Mouse (Mus musculus) adrenal gland, postnatal 36 days (tissue): ENCODE results near the gene Slfn14. TPM values are rescaled to one million over a fixed set of nuclear protein-coding genes. Genes with fewer than 3 reads are reported as not detected.
A peak's percentile ranks its signal among the peaks of the same experiment; 100 is the strongest.
"Not testable (repeated sequence)": the region's sequence is repeated elsewhere in the genome, so short reads cannot be mapped to it uniquely, and the experiment has no call there.

Experiments used
- DNase-seq, 2 experiments: peaks; one replicate each; pipeline ENCODE4 v3.0.0; 2021; ENCODE audit warnings: mixed read lengths in 1 of 2
- total RNA-seq, 2 experiments: library from RNA; stranded (reverse); gene quantifications; 2 replicates each; pipeline ENCODE4 v1.2.3; 2021

Gene Slfn14
- total RNA-seq, 2 experiments from 2014 or later: not detected

DNA sequence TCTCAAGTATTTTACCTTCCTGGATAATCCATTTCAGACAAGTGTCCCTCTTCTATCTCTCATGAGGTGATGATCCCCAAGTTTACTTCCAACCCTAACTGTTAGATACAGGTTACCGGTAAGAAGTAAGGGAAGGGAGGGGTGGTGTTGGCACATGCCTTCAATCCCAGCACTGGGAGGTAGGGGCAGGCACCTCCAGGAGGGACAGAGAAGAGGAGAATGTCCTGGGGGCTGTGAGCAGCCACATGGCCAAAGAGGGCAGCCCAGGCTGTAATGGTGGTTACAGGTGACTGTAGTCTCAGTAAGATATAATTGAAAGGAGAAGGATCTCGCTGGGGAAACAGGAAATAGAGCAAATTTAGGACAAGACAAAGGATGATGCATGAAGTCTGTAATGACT, 4.4 kb downstream of the Slfn14 start:
- DNase-seq: no peak

DNA sequence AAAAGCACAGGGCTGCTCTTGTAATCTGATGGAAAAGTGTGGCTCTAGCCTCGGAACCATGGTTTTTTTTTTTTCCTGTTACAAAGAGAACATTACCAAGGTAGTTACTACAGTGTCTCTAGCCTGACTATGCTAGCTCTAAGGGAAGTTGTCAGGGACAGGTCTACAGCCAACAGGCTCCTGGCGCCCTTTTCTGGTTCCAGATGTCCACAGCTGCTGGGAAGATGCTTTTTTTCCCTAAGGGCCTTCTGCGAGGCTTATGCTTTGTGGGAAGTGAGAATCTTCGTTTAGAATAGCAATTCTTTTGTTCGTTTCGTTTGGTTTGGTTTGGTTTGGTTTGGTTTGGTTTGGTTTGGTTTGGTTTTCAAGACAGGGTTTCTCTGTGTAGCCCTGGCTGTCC, 6.8 kb downstream of the Slfn14 start:
- DNase-seq: no peak

DNA sequence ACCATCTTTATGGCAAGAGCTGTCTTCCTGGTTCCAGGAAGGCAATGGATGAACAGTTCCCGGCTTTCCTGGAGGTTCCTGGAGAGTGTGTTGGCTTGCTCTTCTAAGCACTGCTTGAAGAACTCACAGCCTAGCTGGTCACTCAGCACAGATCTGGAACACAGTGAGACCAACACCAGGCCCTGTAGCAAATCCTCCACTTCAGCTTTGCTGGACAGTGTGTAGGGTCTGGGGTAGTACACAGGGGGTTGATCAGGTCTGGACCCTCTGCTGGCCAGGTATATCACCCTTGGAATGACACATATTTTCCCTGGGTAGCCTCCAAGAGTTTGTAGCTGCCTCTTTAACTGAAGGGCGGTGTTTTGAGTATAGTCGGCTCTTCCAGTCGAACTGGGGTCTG, 7.5 kb downstream of the Slfn14 start:
- no peak for DNase-seq

DNA sequence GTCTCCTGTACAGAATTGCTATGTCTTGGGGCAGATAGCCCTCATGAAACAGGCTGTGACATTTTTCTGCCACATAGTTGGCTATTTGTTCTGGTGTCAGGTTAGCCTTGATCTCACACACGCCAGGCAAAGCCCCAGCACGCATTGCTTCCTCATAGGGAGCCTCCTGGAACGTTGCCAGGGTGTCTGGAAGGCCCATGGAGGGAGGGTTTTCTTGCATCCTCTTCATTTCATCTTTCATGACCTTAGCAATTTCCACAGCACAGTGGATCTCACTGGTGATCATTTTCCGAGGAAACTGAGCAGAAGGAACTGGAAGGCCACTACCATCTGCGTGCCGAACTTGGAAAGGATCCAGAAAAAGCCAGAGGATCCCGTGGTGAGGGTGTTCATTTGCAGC, 10.3 kb downstream of the Slfn14 start:
- DNase-seq: no peak

DNA sequence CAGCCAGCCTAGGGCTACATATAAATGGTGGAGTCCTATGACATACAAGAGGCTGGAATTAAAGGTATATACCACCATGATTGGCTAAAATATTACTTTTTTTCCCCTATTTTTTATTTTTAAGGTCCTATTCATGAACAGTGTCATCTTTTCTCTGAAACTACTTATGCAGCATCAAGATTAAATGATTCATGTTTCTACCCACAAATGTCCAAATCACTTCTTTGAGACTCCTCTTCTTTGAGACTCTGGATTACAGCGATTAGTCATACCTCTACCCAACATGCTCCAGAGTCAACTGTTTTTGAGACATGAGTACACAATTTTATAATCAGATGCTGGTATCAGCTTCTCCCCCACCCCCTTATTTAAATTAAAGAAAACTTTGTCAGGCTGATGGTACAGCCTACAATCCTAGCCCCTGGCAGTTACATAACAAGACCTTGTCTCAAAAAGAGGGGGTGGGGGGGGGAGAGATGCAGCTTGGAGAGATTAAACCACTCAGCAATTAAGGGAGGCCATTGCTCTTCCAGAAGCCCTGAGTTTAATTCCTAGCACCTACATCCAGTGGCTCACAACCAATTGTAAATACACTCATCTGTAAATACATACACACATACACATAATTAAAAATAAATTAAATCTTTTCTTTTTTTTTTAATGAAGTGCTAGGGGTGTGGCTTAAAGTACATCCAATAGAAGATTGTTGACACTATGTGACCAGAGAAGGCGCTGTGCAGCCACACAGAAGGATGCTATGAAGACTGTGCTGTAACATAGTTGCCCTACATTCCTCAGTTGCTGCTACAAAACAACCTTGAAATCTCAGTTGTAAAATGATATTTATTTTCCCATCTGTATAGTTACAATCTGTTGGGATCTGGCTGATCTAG, 14.3 kb downstream of the Slfn14 start:
- peak in 1 of 2 experiments; percentile 11 for DNase-seq

DNA sequence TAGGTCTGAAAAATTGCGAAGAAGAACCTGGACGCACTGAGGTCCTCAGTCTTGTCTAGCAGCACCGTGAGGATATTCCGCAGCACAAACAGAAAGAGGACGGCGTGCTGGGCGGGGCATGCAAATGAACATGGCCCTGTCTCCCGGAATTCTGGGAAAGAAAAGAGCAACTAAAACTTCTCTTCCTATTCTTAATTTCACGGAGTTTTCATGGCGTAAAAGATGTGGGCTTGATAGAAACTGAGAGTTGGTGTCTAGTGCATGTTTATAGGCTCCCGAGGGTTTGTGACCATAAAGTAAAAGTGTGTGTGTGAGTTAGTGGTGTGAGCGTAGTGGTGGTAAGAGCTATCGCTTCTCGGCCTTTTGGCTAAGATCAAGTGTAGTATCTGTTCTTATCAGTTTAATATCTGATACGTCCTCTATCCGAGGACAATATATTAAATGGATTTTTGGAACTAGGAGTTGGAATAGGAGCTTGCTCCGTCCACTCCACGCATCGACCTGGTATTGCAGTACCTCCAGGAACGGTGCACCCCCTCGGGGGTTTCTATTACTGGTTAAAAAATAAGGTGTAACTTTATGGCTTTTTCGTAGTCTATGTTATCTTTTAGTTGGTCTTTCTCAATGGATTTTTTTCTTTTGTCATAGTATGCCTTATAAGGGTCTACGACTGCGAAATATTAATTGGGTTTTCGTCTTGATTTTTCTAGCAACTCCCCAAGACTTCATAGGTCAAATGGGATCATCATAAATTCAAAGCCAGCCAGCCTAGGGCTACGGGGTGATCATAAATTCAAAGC, 15.2 kb downstream of the Slfn14 start:
- DNase-seq: peak; percentile 81 to 84

DNA sequence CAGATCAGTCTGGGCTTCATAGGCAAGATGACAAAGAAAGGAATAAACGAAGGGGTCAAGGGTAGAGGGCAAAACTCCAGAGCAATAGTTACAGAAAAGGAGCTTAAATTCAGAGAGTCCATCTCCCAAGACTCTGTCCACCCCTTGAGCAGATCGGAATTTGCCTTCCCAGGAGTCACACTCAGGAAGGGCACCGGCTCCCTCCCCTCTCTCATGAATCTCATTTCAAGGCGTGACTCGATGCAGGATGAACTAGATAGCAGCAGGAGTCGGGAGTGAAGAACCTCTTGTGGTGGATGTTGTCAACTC, 15.7 kb downstream of the Slfn14 start:
- no peak for DNase-seq

DNA sequence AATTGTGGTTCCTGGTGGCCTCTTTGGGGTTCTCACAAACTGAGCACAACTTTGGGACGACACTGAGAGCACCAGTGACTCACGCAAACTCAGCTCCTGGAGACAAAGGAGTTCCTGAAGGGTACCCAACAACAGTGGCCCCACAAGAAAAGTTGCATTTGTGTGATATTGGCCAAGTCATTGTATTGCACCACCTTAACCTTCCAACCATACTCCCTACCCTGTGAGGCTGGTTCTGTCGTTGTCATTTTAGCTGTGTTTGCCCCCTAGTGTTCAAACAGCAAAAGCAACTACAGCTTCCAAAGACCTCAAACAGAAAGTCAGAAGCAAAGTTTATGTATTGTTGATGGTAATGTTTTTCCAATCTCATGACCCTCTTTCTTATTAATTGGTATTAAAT, 23.4 kb downstream of the Slfn14 start:
- DNase-seq: no peak

DNA sequence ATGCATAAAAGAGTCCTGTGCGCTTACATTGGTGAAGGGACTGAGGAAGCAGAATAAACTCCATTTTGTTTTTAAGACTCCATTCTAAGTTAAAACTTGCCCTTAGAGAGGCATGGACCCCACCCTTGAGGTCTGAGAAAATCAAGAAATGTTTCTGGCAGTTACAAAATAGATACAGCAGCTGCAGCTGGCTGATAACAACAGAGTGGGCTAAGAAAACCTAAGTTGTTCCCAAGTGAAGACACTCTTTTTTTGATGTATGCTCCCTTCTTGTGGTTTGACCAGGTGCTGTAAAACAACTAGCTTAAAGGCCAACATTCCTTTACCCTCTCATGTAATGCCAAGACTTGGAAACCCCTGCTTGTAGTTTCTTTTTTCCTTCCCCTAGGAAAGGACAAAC, 23.9 kb downstream of the Slfn14 start:
- DNase-seq: no peak

DNA sequence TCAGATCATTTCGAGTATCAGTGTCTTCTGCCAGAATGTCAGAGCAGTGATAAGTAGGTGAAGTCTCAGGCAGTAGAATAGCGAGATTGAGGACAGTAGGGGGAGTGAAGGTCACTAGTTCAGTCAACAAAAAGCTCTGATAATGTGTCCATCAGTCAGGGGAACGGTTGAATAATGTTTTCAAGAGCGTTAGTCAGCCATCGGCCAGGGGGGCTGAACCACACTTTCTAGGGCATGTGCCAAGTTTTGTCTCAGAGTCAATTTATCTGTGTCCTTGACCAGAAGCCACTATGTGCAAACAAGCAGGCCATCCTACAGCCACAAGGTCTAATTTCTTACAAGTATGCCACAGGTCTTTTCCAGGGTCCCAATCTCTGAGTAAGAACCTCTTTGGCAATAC, 29.3 kb downstream of the Slfn14 start:
- DNase-seq: peak; percentile 72 to 81

DNA sequence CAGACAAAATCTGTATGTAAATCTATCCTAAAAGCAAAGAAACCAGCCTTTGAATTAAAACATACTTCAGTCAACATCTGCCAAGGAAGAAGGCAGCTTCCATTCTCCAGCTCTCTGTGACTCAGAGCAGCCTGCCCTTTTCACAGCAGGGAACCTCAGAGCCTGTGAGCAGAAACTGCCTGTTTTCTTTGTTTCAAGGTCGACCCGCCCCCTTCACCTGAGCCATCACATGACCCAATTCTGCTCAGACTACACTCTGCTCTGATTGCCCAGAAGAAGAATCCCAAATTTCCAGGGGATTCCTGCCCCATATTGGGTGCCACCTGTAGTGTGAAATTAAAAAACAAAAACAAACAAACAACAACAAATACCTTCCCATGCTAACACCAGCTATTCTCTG, 46.7 kb downstream of the Slfn14 start:
- no peak for DNase-seq

DNA sequence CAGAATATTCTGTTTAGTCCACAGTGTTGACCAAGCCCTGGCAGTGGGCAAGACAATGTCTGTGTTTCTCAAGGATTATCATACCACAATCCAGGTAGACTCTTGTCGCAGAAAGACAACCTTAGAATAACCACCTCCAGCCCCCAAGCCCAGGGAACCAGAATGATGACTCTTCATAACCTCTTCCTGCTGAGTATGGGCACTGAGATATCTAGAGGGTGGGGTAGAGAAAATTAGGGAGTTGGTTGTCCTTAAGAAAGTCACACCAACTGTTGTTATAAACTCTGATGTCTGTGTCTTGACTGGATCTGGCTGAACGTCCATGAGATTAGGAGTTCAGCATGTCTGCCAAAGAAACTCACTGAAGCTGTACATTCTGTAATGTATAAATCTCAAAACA, 48.1 kb downstream of the Slfn14 start:
- DNase-seq: no peak

DNA sequence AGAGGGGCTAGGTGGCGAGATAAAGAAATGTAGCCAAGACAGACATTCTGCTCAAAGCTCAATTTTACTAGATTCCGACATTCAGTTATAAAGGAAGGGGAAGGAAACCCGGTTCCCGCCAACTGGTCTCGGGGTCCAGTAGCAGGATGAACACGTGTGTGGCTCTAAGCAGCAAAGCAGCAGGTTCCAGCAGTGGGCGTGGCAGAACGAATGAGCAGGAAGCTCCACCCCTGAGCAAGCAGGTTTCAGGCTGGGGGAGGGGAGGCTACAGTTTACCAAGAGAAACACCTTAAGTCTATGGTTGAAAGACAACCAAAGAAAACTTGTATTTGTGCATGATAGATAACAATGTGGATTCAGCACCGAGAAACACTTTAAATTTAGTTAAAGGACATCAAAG, 49.1 kb downstream of the Slfn14 start:
- not testable (repeated sequence) for DNase-seq

DNA sequence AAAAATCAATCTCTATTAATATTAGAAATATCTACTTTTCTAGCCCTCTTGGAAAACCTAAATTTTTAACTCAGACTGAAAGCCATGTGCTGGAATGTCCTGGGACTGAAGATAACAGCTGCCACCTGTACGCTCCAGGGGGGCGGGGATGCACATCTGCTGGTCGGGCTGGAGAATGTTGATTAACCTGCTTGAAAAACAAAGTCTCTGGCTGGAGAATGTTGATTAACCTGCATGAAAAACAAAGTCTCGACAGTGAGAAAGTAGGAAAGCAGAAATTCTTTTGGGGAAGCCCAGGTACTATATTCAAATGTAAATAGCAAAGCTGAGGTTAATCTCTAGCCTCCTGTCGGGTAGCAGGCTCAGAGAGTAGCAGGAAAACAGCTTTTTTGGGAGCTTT, 52.9 kb downstream of the Slfn14 start:
- DNase-seq: not testable (repeated sequence)

DNA sequence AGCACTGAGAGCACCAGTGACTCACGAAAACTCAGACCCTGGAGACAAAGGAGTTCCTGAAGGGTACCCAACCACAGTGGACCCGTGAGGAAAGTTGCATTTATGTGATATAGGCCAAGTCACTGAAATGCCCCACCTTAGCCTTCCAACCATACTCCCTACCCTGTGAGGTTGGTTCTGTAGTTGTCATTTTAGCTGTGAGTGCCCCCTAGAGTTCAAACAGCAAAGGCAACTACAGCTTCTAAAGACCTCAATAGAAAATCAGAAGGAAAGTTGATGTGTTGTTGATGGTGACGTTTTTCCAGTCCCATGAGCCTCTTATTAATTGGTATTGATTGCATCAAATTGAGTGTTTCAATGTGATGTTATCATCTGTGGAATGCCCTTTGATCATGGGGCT, 55.6 kb downstream of the Slfn14 start:
- peak in 1 of 2 experiments; percentile 22 for DNase-seq

DNA sequence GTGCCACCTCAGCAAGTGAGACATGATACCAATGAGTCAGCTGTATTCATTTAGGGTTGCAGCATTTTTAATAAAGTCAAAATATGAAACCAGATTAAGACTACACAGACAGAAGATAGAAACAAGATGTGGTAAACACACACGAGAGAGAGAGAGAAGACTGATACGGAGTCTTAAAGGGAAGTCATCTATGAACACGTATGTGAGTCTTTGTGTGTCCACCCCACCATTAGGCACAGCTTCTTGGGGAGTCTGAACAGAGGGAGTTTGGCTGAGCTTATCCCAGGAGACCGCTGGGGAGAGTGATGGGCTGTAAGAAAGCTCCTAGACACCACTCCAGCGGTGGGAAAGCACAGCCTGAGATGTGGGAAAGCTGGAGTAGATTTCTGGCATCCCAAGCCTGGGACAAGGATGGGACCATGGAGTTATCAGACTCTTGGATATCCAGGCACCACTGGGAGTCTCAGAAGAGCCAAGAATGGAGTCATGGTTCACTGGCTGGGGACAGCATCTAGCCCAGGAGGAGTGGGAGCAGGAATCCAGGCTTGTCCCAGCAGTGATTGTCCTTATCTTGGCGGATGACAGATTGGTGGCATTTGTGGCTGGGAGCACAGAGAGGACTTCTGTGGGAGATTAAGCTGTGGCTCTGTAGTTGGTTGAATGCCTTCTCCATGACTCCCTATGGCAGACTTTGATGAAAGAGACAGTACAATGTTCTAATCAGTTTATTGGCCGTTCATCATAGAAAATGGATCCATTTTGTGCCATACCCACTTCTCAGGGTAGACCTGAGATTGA, 58.4 kb downstream of the Slfn14 start:
- DNase-seq: no peak

DNA sequence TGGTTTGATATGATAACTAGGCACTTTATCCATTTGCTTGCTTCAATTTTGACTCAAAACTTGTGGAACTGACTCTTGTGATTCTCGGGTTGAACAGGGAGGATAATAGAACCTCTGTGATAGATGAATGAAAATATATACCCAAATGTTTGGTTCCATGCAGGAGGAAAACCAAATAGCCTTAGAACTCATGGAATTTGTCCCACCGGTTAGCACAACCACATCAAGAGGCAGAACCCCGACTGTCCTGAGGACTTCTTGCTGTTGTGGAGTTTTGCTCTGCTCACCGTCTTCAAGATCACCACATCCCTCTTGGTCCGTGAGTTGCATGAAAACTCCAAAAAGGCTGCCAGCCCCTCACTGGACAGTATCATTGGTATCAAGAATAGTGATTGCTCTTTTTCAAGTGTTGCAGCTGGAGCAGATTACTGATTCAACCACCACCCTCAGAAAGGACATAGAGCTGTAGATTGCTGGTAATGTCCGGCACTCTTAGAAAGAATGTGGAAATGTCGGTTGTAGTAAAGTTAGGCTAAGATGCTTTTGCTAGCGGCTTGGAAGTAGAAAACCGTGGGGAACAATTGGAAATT, 61.1 kb downstream of the Slfn14 start:
- no peak for DNase-seq

Other genes with a start within 250 kb of the Slfn14 start
- 1 to 10 TPM; 4.8 to 6.3 TPM for gene Slfn2, start 221.6 kb downstream of the Slfn14 start, total RNA-seq
- gene Slfn1, start 169.9 kb downstream of the Slfn14 start, total RNA-seq: under 1 TPM; 0.20 to 0.43 TPM
- under 1 TPM; 0.13 to 0.26 TPM for gene Slfn4, start 111.5 kb downstream of the Slfn14 start, total RNA-seq
- 1 to 10 TPM; 1.8 to 2.9 TPM for gene Slfn3, start 95.4 kb downstream of the Slfn14 start, total RNA-seq
- 100 to 1,000 TPM; 109 to 114 TPM for gene Ap2b1, start 12.3 kb upstream of the Slfn14 start, total RNA-seq
- gene Pex12, start 15.9 kb upstream of the Slfn14 start, total RNA-seq: 10 to 100 TPM; 14.8 to 18.3 TPM
- 10 to 100 TPM; 12.0 to 13.6 TPM for gene Rasl10b, start 122.4 kb upstream of the Slfn14 start, total RNA-seq
- gene Gas2l2, start 142.7 kb upstream of the Slfn14 start, total RNA-seq: not detected
- under 1 TPM; 0.30 to 0.43 TPM for gene 1700020L24Rik, start 151.0 kb upstream of the Slfn14 start, total RNA-seq
- 10 to 100 TPM; 11.0 to 12.7 TPM for gene Mmp28, start 176.3 kb upstream of the Slfn14 start, total RNA-seq
- gene Taf15, start 186.4 kb upstream of the Slfn14 start, total RNA-seq: 10 to 100 TPM; 62.2 to 78.5 TPM
- not detected for gene Heatr9, start 235.4 kb upstream of the Slfn14 start, total RNA-seq
- 1 to 10 TPM in 1 of 2 experiments, under 1 TPM in 1; 0.79 to 2.2 TPM for gene Ccl5, start 243.8 kb upstream of the Slfn14 start, total RNA-seq